Mouse (Mus musculus) kidney, postnatal 4 days (tissue): ENCODE data around the gene Cask.
A peak's percentile ranks its signal among the peaks of the same experiment; 100 is the strongest.

Experiments
- DNase-seq, 2 experiments: peaks; one replicate each; pipeline ENCODE4 v3.0.0; 2021; ENCODE audit warnings: mixed read lengths in 2 of 2

The Cask gene

GRCm38 (mm10) chrX:13622654-13623053, 228.5 kb downstream of the Cask start:
- no peak for DNase-seq

- DNase-seq, result peak in 1 of 2 experiments; percentile 3
These were observed 229.7 kb downstream of the Cask start for GRCm38 (mm10) chrX:13621473-13621872.

- no peak for DNase-seq
These were observed 232.7 kb downstream of the Cask start for GRCm38 (mm10) chrX:13618476-13618875.

GRCm38 (mm10) chrX:13617294-13617693, 233.9 kb downstream of the Cask start:
- no peak for DNase-seq

- DNase-seq, result no peak
These were observed 234.4 kb downstream of the Cask start for GRCm38 (mm10) chrX:13616726-13617125.

GRCm38 (mm10) chrX:13612115-13612514, 239.1 kb downstream of the Cask start:
- no peak for DNase-seq

GRCm38 (mm10) chrX:13611114-13611513, 240.1 kb downstream of the Cask start:
- DNase-seq, result no peak

- no peak for DNase-seq
These were observed 243.4 kb downstream of the Cask start for GRCm38 (mm10) chrX:13607752-13608151.

- DNase-seq, result no peak
These were observed 244.4 kb downstream of the Cask start for GRCm38 (mm10) chrX:13606741-13607140.

GRCm38 (mm10) chrX:13599966-13600365, 251.2 kb downstream of the Cask start:
- DNase-seq, result no peak

- DNase-seq, result no peak
These were observed 251.8 kb downstream of the Cask start for GRCm38 (mm10) chrX:13599373-13599772.

GRCm38 (mm10) chrX:13577647-13578046, 273.5 kb downstream of the Cask start:
- no peak for DNase-seq

GRCm38 (mm10) chrX:13576606-13577005, 274.6 kb downstream of the Cask start:
- no peak for DNase-seq

- DNase-seq, result no peak
These were observed 276.3 kb downstream of the Cask start for GRCm38 (mm10) chrX:13574872-13575271.

GRCm38 (mm10) chrX:13574298-13574697, 276.9 kb downstream of the Cask start:
- DNase-seq, result no peak

- no peak for DNase-seq
These were observed 296.7 kb downstream of the Cask start for GRCm38 (mm10) chrX:13554504-13554903.

- DNase-seq, result no peak
These were observed 298.9 kb downstream of the Cask start for GRCm38 (mm10) chrX:13552288-13552687.

- no peak for DNase-seq
These were observed 299.6 kb downstream of the Cask start for GRCm38 (mm10) chrX:13551566-13551965.

- DNase-seq, result no peak
These were observed 302.1 kb downstream of the Cask start for GRCm38 (mm10) chrX:13549100-13549499.

- DNase-seq, result no peak
These were observed 329.9 kb downstream of the Cask start for GRCm38 (mm10) chrX:13521288-13521687.

- DNase-seq, result no peak
These were observed 330.6 kb downstream of the Cask start for GRCm38 (mm10) chrX:13520566-13520965.

GRCm38 (mm10) chrX:13519408-13519783, 331.8 kb downstream of the Cask start:
- DNase-seq, result no peak

GRCm38 (mm10) chrX:13518781-13519407, 332.3 kb downstream of the Cask start:
- no peak for DNase-seq

GRCm38 (mm10) chrX:13518019-13518418, 333.1 kb downstream of the Cask start:
- no peak for DNase-seq

- no peak for DNase-seq
These were observed 334.7 kb downstream of the Cask start for GRCm38 (mm10) chrX:13516451-13516850.
